Mouse (Mus musculus) G1E (cell line): ENCODE measurements around the gene Hspb7. TPM values are rescaled to one million over a fixed set of nuclear protein-coding genes. Genes with fewer than 3 reads are reported as not detected.

ENCODE experiments used
- ATAC-seq: 2 replicates; pipeline ENCODE4 v1.8.0; 2016; ENCODE audit warnings: mild to moderate bottlenecking; ENCODE audit not compliant: insufficient number of reproducible peaks, poor library complexity, low FRiP score, severe bottlenecking; ENCODE audit errors: extremely low read depth
- DNase-seq: peaks from one replicate; pipeline ENCODE4 v3.0.0; 2012; ENCODE audit warnings: low spot score
- H3K27me3 ChIP-seq: 2 replicates; pipeline ENCODE4 v1.6.1; 2012; ENCODE audit warnings: mild to moderate bottlenecking, low read length, inconsistent platforms; ENCODE audit not compliant: insufficient read depth
- H3K36me3 ChIP-seq: replicated peaks from 2 replicates; pipeline ENCODE3; 2012; ENCODE audit warnings: mild to moderate bottlenecking, inconsistent platforms
- H3K4me1 ChIP-seq: 2 replicates; pipeline ENCODE4 v1.6.1; 2012; ENCODE audit warnings: low read depth, low read length, inconsistent platforms, mixed read lengths; ENCODE audit not compliant: insufficient read depth
- H3K4me3 ChIP-seq: 2 replicates; pipeline ENCODE4 v1.5.1; 2012; ENCODE audit warnings: low read depth, mild to moderate bottlenecking, inconsistent platforms, low read length, moderate library complexity, mixed read lengths
- H3K9me3 ChIP-seq: replicated peaks from 2 replicates; pipeline ENCODE4 v1.6.1; 2012; ENCODE audit warnings: inconsistent platforms
- CTCF ChIP-seq: IDR thresholded peaks from 2 replicates; pipeline ENCODE4 v1.5.1; 2012; ENCODE audit warnings: low read depth, low read length, inconsistent platforms, mixed read lengths
- GATA1 ChIP-seq: IDR thresholded peaks from 2 replicates; pipeline ENCODE4 v1.6.1; 2012; ENCODE audit warnings: borderline replicate concordance, low read length, inconsistent platforms, mixed read lengths
- GATA2 ChIP-seq: IDR thresholded peaks from 2 replicates; pipeline ENCODE4 v1.6.1; 2012; ENCODE audit warnings: low read depth, low read length, inconsistent platforms, borderline replicate concordance
- POLR2AphosphoS5 ChIP-seq: IDR thresholded peaks from 2 replicates; pipeline ENCODE4 v1.6.1; 2012; ENCODE audit warnings: low read depth, low read length, inconsistent platforms; ENCODE audit not compliant: insufficient replicate concordance
- TAL1 ChIP-seq: conservative IDR thresholded peaks from 2 replicates; pipeline ENCODE4 v1.6.1; 2012; ENCODE audit warnings: low read depth, low read length, inconsistent platforms, mixed read lengths
- polyA plus RNA-seq: library from polyadenylated mRNA; stranded (reverse); fragments of >175 nt; gene quantifications from 2 replicates; pipeline ENCODE4 v1.2.3, GENCODE M21; 2012
- total RNA-seq, 2 experiments: library from RNA; stranded (forward) in 1 of 2; stranded (reverse) in 1 of 2; fragments of 200-1000 nt in 1 of 2; fragments of >200 nt in 1 of 2; fragmentation: Nextera tagmentation in 1 of 2; gene quantifications; 2 replicates each; pipeline ENCODE4 v1.2.3; 2014 to 2017

Hspb7 gene
- total and polyA plus RNA-seq, 3 experiments, result not detected

DNA sequence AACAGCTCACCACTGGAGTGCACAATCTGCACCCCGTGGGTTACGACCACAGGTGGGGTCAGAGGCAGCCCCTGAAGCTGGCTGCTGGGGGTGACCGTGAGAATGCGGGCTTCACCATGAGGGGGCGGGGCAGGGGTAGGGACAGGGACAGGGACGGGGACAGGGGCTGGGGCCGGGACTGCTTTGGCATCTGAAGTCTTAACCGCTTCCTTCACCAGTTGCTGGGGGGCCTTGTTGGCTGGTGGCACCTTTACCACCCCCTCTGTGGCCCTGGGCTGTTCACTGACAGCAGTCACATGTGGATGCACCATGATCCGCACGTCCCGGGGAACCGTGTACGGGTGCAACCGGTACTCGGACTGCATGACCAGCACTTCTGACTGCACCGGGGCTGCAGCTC is 50.9 kb downstream of the Hspb7 start:
- peaks cover 6% of the 10 kb centered on the region; the same call in 1 of the 2 replicates for H3K27me3 ChIP-seq
- TF ChIP-seq CTCF, result no peak
- TF ChIP-seq GATA2, result no peak
- TF ChIP-seq GATA1, result no peak
- TF ChIP-seq POLR2AphosphoS5, result no peak
- no peak for TF ChIP-seq TAL1
- peaks cover 2% of the 10 kb centered on the region for H3K4me1 ChIP-seq
- no peak for DNase-seq
- peaks cover 97% of the 10 kb centered on the region for H3K36me3 ChIP-seq
- ATAC-seq, result no peak
- peaks cover 53% of the 10 kb centered on the region for H3K9me3 ChIP-seq
- peak overlapping the region; percentile 43 for H3K4me3 ChIP-seq

DNA sequence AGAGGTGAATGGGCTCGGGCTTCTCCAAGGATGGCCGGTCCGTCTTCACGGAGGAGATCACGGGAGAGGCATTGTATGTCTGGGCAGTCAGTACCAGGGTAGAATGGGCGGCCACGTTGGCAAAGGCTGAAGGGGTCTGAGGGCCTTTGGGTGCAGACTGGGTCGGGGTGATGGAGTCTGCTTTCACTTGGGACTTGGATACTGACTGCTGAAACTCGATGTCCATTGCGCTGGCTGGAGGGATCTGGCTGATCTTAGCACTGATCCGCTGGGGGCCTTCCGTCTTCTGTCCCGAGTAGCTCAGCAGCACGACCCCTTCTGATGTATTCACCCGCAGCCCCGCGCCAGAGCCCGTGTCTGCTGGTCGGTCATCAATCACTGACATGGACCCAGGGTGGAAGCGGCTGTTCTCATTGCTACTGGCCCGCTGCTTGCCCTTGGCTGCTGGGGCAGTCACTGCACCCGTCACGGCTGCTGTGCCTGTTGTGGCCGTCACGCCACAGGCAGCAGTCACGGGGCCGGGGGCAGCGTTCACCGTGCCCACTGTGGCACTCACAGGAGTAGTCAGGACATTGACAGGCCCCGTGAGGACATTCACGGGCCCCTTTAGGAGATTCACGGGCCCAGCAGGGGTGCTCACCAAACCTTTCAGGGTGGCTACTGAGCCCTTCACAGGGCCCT is 52.2 kb downstream of the Hspb7 start:
- Histone ChIP-seq H3K4me1 (peaks cover 2% of the 10 kb centered on the region), H3K36me3 (peaks cover 98% of the 10 kb centered on the region), H3K9me3 (peaks cover 66% of the 10 kb centered on the region), H3K4me3 (peak overlapping the region; percentile 20; the same call in 1 of the 2 replicates), H3K27me3 (peaks cover 6% of the 10 kb centered on the region; the same call in 1 of the 2 replicates)
- no peak for TF ChIP-seq GATA2
- no peak for TF ChIP-seq CTCF
- no peak for TF ChIP-seq GATA1
- no peak for TF ChIP-seq POLR2AphosphoS5
- TF ChIP-seq TAL1, result no peak
- ATAC-seq (no peak), DNase-seq (no peak)

- peaks cover 98% of the 10 kb centered on the region for H3K36me3 ChIP-seq
- H3K4me3 ChIP-seq, result no peak overlapping the region; the same call in 1 of the 2 replicates
Measured at GRCm38 (mm10) chr4:141474431-141474830, 53.9 kb downstream of the Hspb7 start.

More at GRCm38 (mm10) chr4:141474431-141474830, 53.9 kb downstream of the Hspb7 start:
- Histone ChIP-seq H3K9me3 (peaks cover 80% of the 10 kb centered on the region), H3K4me1 (peaks cover 2% of the 10 kb centered on the region), H3K27me3 (peaks cover 6% of the 10 kb centered on the region; the same call in 1 of the 2 replicates)
- DNase-seq (no peak), ATAC-seq (no peak)
- TF ChIP-seq GATA2 (no peak), TAL1 (no peak), CTCF (no peak), GATA1 (no peak), POLR2AphosphoS5 (no peak)

Other genes with a start within 250 kb of the Hspb7 start
- gene Rsg1, start 206.8 kb upstream of the Hspb7 start, total RNA-seq (2014; fragmentation: Nextera tagmentation), result 1.0 and 2.0 TPM in 2 replicates
- 0.93 and 1.6 TPM in 2 replicates for gene Rsg1, start 206.8 kb upstream of the Hspb7 start, total RNA-seq (2017)
- 0.56 and 0.87 TPM in 2 replicates for gene Rsg1, start 206.8 kb upstream of the Hspb7 start, polyA plus RNA-seq
- gene Arhgef19, start 181.3 kb upstream of the Hspb7 start, total RNA-seq (2014; fragmentation: Nextera tagmentation), result not detected in 2 replicates
- gene Arhgef19, start 181.3 kb upstream of the Hspb7 start, total RNA-seq (2017), result 0.06 TPM in 1 of 2 replicates, not detected in the other
- not detected in 2 replicates for gene Arhgef19, start 181.3 kb upstream of the Hspb7 start, polyA plus RNA-seq
- not detected in 2 replicates for gene Epha2, start 119.5 kb upstream of the Hspb7 start, total RNA-seq (2014; fragmentation: Nextera tagmentation)
- gene Epha2, start 119.5 kb upstream of the Hspb7 start, total RNA-seq (2017), result not detected in 2 replicates
- gene Epha2, start 119.5 kb upstream of the Hspb7 start, polyA plus RNA-seq, result not detected in 2 replicates
- not detected in 2 replicates for gene Fam131c, start 52.6 kb upstream of the Hspb7 start, total RNA-seq (2014; fragmentation: Nextera tagmentation)
- not detected in 2 replicates for gene Fam131c, start 52.6 kb upstream of the Hspb7 start, total RNA-seq (2017)
- not detected in 2 replicates for gene Fam131c, start 52.6 kb upstream of the Hspb7 start, polyA plus RNA-seq
- gene Clcnka, start 22.1 kb upstream of the Hspb7 start, total RNA-seq (2014; fragmentation: Nextera tagmentation), result not detected in 2 replicates
- gene Clcnka, start 22.1 kb upstream of the Hspb7 start, total RNA-seq (2017), result not detected in 2 replicates
- gene Clcnka, start 22.1 kb upstream of the Hspb7 start, polyA plus RNA-seq, result not detected in 2 replicates
- not detected in 2 replicates for gene Clcnkb, start 4.8 kb upstream of the Hspb7 start, total RNA-seq (2014; fragmentation: Nextera tagmentation)
- gene Clcnkb, start 4.8 kb upstream of the Hspb7 start, total RNA-seq (2017), result 0.05 TPM in 1 of 2 replicates, not detected in the other
- gene Clcnkb, start 4.8 kb upstream of the Hspb7 start, polyA plus RNA-seq, result not detected in 2 replicates
- gene Srarp, start 15.3 kb downstream of the Hspb7 start, total RNA-seq (2014; fragmentation: Nextera tagmentation), result not detected in 2 replicates
- not detected in 2 replicates for gene Srarp, start 15.3 kb downstream of the Hspb7 start, total RNA-seq (2017)
- gene Srarp, start 15.3 kb downstream of the Hspb7 start, polyA plus RNA-seq, result not detected in 2 replicates
- 10.9 and 11.8 TPM in 2 replicates for gene Zbtb17, start 23.9 kb downstream of the Hspb7 start, total RNA-seq (2014; fragmentation: Nextera tagmentation)
- 15.9 and 22.8 TPM in 2 replicates for gene Zbtb17, start 23.9 kb downstream of the Hspb7 start, total RNA-seq (2017)
- gene Zbtb17, start 23.9 kb downstream of the Hspb7 start, polyA plus RNA-seq, result 51.4 and 61.1 TPM in 2 replicates
- gene Spen, start 117.8 kb downstream of the Hspb7 start, total RNA-seq (2014; fragmentation: Nextera tagmentation), result 100 and 118 TPM in 2 replicates
- 19.2 and 21.4 TPM in 2 replicates for gene Spen, start 117.8 kb downstream of the Hspb7 start, total RNA-seq (2017)
- gene Spen, start 117.8 kb downstream of the Hspb7 start, polyA plus RNA-seq, result 149 and 188 TPM in 2 replicates
- gene Fblim1, start 185.3 kb downstream of the Hspb7 start, total RNA-seq (2014; fragmentation: Nextera tagmentation), result not detected in 2 replicates
- gene Fblim1, start 185.3 kb downstream of the Hspb7 start, total RNA-seq (2017), result 0.11 TPM in 1 of 2 replicates, not detected in the other
- not detected in 2 replicates for gene Fblim1, start 185.3 kb downstream of the Hspb7 start, polyA plus RNA-seq
- not detected in 2 replicates for gene Tmem82, start 197.9 kb downstream of the Hspb7 start, total RNA-seq (2014; fragmentation: Nextera tagmentation)
- 0.11 TPM in 1 of 2 replicates, not detected in the other for gene Tmem82, start 197.9 kb downstream of the Hspb7 start, total RNA-seq (2017)
- gene Tmem82, start 197.9 kb downstream of the Hspb7 start, polyA plus RNA-seq, result not detected in 2 replicates
- not detected in 2 replicates for gene Slc25a34, start 203.0 kb downstream of the Hspb7 start, total RNA-seq (2014; fragmentation: Nextera tagmentation)
- 0.12 and 0.16 TPM in 2 replicates for gene Slc25a34, start 203.0 kb downstream of the Hspb7 start, total RNA-seq (2017)
- gene Slc25a34, start 203.0 kb downstream of the Hspb7 start, polyA plus RNA-seq, result not detected in 2 replicates
- 20.2 and 29.0 TPM in 2 replicates for gene Plekhm2, start 244.1 kb downstream of the Hspb7 start, total RNA-seq (2014; fragmentation: Nextera tagmentation)
- gene Plekhm2, start 244.1 kb downstream of the Hspb7 start, total RNA-seq (2017), result 7.5 and 8.3 TPM in 2 replicates
- gene Plekhm2, start 244.1 kb downstream of the Hspb7 start, polyA plus RNA-seq, result 20.0 and 21.5 TPM in 2 replicates